Mouse (Mus musculus): Measurements from ENCODE around the gene Adprm.

- TF ChIP-seq CTCF (IDR thresholded peaks at IDR 0.05; ENCODE audit: low read depth, low read length), result no peak
- TF ChIP-seq POLR2A (IDR thresholded peaks at IDR 0.05; ENCODE audit: borderline replicate concordance, low read depth, low read length), result no peak
These were observed 42.0 kb downstream of the Adprm start for GRCm38 (mm10) chr11:67010430-67010829.
